Mouse (Mus musculus): ENCODE data around the gene Fancd2.
A peak's percentile ranks its signal among the peaks of the same experiment; 100 is the strongest.

Fancd2 gene

GRCm38 (mm10) chr6:113531840-113532404 is 440 bp downstream of the Fancd2 start:
- no peak for DNase-seq

GRCm38 (mm10) chr6:113534886-113535285 is 3.4 kb downstream of the Fancd2 start:
- no peak for DNase-seq

DNA sequence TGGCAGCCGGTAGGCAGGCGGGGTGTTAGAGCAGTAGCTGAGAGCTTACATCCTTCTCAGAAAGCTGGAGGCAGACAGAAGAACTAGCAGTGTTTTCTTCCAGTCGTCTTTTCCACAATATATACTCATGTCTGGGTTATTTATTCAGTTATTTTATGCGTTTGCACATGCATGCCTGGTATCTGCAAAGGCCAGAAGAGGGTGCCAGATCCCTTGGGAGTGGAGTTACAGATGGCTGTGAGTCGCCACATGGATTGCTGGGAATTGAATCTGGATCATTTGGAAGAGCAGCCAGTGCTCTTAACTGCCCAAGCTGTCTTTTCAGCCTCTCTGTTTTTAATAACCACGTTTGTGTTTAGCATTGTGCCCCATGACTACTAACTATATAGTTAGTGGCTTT is 10.1 kb downstream of the Fancd2 start:
- no peak for DNase-seq

GRCm38 (mm10) chr6:113543906-113544481 is 12.5 kb downstream of the Fancd2 start:
- DNase-seq: no peak

GRCm38 (mm10) chr6:113559736-113560135 is 28.3 kb downstream of the Fancd2 start:
- no peak for DNase-seq

DNA sequence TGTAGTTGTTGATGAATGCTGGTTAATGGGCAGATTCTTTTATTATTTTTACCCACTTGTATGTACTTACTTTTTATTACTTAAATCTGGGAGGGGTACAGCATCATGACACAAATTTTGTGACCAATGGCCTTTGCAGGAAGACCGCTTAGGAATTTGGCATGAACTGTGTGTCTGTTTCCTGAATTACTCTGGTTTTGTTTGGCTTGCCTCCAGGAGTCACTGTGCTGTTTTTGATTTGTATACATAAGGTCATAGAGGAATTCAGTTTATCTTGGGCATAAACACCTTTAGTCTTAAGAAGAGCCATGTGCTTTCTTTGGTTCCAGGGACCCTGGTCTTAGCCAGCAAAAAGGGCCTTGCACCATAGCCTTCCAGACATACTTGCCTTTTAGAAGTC is 33.1 kb downstream of the Fancd2 start:
- DNase-seq: no peak

- no peak for DNase-seq
Measured at GRCm38 (mm10) chr6:113576044-113576443, 44.6 kb downstream of the Fancd2 start.

DNA sequence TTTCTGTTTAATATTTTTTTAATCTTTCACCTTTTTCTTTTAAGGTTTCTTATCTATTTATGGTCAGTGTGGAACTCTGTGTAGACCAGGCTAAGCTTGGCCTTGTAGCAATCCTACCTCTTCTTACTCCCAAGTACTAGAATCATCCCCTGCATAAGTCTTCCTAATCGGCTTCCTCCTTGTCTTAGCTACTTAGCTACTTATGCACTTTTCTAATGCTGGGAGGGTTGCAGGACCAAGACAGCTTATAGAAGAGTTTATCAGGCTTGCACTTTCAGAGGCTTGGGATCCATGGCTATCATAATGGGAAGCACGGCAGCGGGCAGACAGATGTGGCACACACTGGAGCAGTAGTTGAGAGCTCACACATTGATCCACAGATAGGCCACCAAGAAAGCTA is 47.8 kb downstream of the Fancd2 start:
- no peak for DNase-seq

GRCm38 (mm10) chr6:113583023-113583422 is 51.5 kb downstream of the Fancd2 start:
- DNase-seq: no peak

- DNase-seq: no peak
Measured at GRCm38 (mm10) chr6:113585065-113585464, 53.6 kb downstream of the Fancd2 start.

GRCm38 (mm10) chr6:113586466-113587183 is 55.1 kb downstream of the Fancd2 start:
- DNase-seq: no peak

GRCm38 (mm10) chr6:113592637-113593036 is 61.2 kb downstream of the Fancd2 start:
- DNase-seq: no peak

DNA sequence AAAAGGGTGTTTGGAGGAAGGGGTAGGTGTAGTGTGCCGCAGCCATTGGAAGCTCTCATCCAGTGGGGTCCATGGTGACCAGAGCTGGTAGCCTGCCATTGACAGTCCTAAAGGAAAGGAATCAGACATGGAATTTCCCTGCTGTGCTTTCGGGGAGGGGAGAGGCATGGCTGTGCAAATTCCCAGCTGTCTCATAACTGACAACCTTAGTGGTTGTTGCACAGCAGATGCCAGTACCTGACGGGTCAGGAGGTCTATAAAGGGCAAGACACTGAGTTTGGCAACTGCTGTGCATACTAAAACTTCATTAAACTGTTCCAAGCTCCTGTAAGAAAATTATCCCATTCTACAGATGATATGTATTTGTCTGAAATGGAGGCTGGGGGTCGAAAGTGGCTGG is 66.5 kb downstream of the Fancd2 start:
- DNase-seq: no peak

DNA sequence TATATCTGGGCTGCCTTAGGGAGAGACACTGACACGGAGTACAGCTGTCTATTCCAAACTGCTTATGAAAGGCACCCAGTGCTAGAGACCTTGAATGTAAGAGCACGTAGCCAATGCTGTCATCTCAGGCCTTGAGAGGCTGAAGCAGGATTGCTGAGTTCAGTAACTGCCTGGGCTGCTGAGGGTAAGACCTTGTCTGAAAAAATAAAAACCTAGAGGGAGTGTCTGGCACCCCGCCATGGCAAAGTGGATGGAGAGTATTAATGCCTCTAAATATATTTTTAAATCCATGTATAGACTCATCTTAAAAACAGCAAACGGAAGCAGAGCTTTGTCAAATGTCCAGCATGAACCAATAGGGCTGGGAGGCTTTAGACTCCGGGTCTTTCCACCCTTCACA is 68.4 kb downstream of the Fancd2 start:
- no peak for DNase-seq

GRCm38 (mm10) chr6:113600543-113601139 is 69.2 kb downstream of the Fancd2 start, which contains the start of gene Fancd2os:
Gene Fancd2os, minus strand, starts transcription at chr6:113600715.
- no peak for DNase-seq

DNA sequence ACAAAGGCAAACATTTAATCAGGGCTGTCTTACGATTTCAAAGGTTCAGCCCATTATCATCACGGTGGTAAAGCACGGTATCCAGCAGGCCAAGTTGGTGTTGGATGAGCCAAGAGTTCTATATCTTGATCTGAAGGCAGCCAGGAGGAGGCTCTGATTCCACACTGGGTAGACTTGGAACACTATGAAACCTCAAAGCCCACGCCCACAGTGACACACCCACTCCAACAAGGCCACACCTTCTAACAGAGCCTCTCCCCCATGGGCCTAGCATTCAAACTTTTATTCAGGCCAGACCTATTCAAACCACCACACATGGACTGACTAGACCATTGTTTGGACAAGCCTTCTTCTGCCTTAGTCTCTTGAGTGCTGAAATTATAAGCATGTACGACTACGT is 71.3 kb downstream of the Fancd2 start:
- DNase-seq: no peak

- peak; percentile 21 for DNase-seq
Measured at GRCm38 (mm10) chr6:113603993-113604392, 72.5 kb downstream of the Fancd2 start.

DNA sequence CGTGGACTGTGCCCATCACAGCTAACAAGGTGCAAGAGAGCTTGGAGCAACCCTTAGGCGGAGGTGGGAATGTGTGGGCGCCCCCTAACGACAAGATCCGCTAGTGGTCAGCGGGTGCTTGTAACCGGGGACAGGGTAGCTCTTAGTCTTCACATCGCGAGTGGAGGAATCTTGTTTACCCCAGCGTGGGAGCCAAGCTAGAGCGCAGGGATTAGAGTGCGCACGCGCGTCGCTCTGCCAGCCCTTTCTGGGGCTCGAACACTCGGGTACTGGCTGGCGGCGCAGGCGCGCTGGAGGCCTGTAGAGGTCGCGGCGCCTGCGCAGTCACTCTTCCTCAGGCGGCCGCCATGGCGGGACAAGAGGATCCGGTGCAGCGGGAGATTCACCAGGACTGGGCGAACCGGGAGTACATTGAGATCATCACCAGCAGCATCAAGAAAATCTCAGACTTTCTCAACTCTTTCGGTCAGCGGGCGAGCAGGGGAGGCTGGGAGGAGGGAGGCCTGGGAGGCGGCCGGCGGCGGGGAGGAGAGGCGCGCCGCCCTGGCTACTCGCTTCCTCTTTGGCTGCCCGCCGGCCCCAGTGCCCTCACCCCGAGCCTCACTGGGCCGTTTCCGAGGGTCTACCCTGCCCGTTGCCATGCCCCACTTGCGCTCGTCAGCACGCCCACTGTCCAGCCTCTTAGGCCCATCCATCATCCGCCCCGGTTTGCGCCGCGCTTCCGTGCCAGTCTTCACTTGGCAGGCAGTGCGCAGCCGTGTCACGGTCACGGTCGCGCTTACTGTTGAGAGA is 73.1 kb downstream of the Fancd2 start, which contains the start of gene Brk1:
TSS of gene Brk1 (plus strand) at position 341 of the 792 bp plus-strand sequence.
- DNase-seq: peak; percentile 90

GRCm38 (mm10) chr6:113605224-113605545 is 73.7 kb downstream of the Fancd2 start:
- DNase-seq: no peak

GRCm38 (mm10) chr6:113608871-113609270 is 77.4 kb downstream of the Fancd2 start:
- no peak for DNase-seq

DNA sequence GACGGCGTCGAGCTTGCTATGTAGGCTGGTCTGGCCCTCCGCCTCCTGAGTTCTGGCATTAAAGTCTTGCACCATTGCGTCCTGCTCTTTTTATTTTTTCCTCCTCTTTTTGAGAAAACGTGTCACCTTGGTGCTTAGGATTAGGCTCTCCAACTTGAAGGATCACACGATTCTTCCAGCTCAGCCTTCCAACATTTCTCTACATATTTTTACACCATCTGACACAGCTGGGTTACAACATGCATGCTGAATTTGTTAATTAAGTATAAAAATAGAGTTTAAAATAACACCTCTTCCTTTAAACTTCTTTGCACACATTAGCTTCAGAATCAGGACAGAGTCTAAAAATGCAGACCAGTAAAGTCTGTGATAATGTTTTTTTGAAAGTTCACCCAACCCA is 77.8 kb downstream of the Fancd2 start:
- DNase-seq: no peak

DNA sequence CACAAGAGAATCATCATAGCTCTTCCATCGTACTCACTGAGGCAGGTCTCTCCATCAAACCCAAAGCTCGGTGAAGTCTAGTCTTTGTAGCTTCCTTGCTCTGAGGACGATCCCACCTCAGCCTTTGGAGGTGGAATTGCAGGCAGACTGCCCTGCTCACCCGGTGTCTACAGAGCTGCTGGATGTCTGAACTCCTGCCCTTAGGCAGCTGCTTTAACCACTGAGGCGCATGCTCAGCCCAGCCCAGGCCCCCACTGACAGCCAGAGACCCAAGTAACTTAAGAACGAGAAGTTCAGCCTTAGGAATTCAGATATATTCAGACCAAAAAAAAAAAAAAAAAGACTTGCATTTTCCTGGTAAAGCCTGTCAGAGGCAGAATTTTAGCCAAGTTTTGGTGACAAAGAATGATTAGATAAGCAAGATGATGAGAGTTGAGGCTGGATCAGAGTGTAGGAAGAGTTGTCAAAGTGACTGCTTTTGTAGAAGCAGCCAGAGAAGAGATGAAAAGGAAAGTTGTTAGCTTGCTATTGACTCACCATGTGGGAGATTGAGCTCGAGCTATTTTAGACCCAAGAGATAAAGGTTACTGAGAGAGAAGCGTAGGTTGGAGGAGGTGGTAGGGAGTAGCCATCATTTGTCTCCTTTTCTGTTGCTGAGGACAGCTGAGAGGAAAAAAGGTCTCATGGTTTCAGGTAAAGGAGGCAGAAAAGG is 80.9 kb downstream of the Fancd2 start:
- no peak for DNase-seq

- DNase-seq: no peak
Measured at GRCm38 (mm10) chr6:113614152-113614551, 82.7 kb downstream of the Fancd2 start.
